Mouse (Mus musculus): ENCODE data around the gene Gm11213. TPM values are rescaled to one million over a fixed set of nuclear protein-coding genes. Genes with fewer than 3 reads are reported as not detected.

Gm11213 gene
- not detected in 2 replicates for polyA plus RNA-seq (2015; fragmentation: Nextera tagmentation; extraction: Ambion mirVana)

GRCm38 (mm10) chr4:63604945-63605344, at the start of gene Gm11213:
Gm11213 (minus strand) TSS chr4:63605261.
- no peak for ATAC-seq (ENCODE audit: low FRiP score, low read depth)

GRCm38 (mm10) chr4:63654381-63654780, 49.3 kb upstream of the Gm11213 start:
- no peaks in the 10 kb centered on the region for H3K27me3 ChIP-seq
- ATAC-seq (ENCODE audit: low FRiP score, low read depth) = no peak
- H3K9ac ChIP-seq = no peak overlapping the region
- no peak overlapping the region for H3K27ac ChIP-seq
- H3K36me3 ChIP-seq = no peaks in the 10 kb centered on the region
- no peak overlapping the region for H3K4me2 ChIP-seq (replicated peaks)
- no peak overlapping the region for H3K4me3 ChIP-seq
- 63% methylated on average over 1 of the region's 1 CpGs for WGBS
- no peaks in the 10 kb centered on the region for H3K4me1 ChIP-seq
- H3K9me3 ChIP-seq = no peaks in the 10 kb centered on the region

More at GRCm38 (mm10) chr4:63604945-63605344, at the start of gene Gm11213:
- no peak within 1 kb of the TSS for H3K27ac ChIP-seq
- no peak within 1 kb of the TSS for H3K4me2 ChIP-seq (replicated peaks)
- H3K9me3 ChIP-seq = no peaks in the 10 kb centered on the region
- no peaks in the 10 kb centered on the region for H3K4me1 ChIP-seq
- 74% methylated on average over 3 of the region's 3 CpGs for WGBS
- H3K36me3 ChIP-seq = no peaks in the 10 kb centered on the region
- no peaks in the 10 kb centered on the region for H3K27me3 ChIP-seq
- no peak within 1 kb of the TSS for H3K9ac ChIP-seq
- H3K4me3 ChIP-seq = no peak within 1 kb of the TSS

- no peak overlapping the region for H3K4me2 ChIP-seq (replicated peaks)
- no peak overlapping the region for H3K27ac ChIP-seq
- H3K9ac ChIP-seq = no peak overlapping the region
- H3K4me3 ChIP-seq = no peak overlapping the region
- no peaks in the 10 kb centered on the region for H3K36me3 ChIP-seq
- no peak for ATAC-seq (ENCODE audit: low FRiP score, low read depth)
- H3K27me3 ChIP-seq = no peaks in the 10 kb centered on the region
- H3K9me3 ChIP-seq = no peaks in the 10 kb centered on the region
- no peaks in the 10 kb centered on the region for H3K4me1 ChIP-seq
These were observed 39.1 kb upstream of the Gm11213 start for GRCm38 (mm10) chr4:63643956-63644726.

DNA sequence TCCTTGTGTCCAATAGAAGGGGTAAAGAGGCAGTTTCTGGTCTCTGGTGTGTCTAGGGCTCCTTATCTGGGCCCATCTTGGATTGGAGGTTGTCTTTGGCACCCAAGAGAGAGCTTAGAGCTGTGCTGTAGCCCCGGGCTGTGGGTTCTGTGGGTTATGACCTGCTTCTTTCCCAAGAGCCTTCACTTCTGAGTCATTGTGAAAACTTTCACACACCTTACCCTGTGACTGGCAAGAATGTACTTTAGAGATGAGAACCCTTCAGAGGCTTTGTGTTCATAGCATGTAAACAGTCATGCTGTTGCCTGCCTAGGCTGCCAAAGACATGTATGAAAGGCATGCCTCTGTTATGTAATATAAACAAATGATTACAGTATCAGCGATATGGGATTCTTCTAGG, 34.8 kb upstream of the Gm11213 start:
- H3K9me3 ChIP-seq = no peaks in the 10 kb centered on the region
- no peaks in the 10 kb centered on the region for H3K36me3 ChIP-seq
- no peaks in the 10 kb centered on the region for H3K4me1 ChIP-seq
- WGBS = 80% methylated on average over 2 of the region's 2 CpGs
- H3K27ac ChIP-seq = no peak overlapping the region
- no peak overlapping the region for H3K4me3 ChIP-seq
- no peak overlapping the region for H3K4me2 ChIP-seq (replicated peaks)
- H3K9ac ChIP-seq = no peak overlapping the region
- no peaks in the 10 kb centered on the region for H3K27me3 ChIP-seq
- no peak for ATAC-seq (ENCODE audit: low FRiP score, low read depth)

- WGBS = 13% methylated on average over 1 of the region's 1 CpGs
- H3K4me2 ChIP-seq (replicated peaks) = no peak overlapping the region
These were observed 33.5 kb upstream of the Gm11213 start for GRCm38 (mm10) chr4:63638603-63639002.

DNA sequence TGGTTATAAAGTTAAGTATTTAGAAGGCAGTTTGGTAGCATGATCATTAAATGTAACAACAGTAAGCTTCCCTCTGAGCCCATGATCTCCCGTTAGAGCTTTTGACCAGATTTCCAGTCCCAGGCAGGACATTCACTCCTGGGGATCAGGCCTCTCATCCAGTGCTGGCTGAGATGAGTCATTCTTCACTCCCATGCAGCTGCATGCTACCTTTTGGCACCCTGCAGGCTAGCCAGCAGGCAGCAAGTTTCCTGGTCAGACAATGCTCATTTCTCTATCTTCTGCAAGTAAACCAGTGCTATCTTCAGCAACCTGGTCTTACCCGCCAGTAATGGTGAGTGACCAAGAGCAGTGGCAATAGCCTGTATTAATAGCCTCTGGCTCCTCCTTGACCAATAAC, 28.1 kb upstream of the Gm11213 start:
- H3K4me1 ChIP-seq = no peaks in the 10 kb centered on the region
- no peak for ATAC-seq (ENCODE audit: low FRiP score, low read depth)
- H3K9ac ChIP-seq = no peak overlapping the region
- H3K36me3 ChIP-seq = no peaks in the 10 kb centered on the region
- H3K9me3 ChIP-seq = no peaks in the 10 kb centered on the region
- H3K27me3 ChIP-seq = no peaks in the 10 kb centered on the region
- 76% methylated on average over 2 of the region's 2 CpGs for WGBS
- no peak overlapping the region for H3K4me3 ChIP-seq
- no peak overlapping the region for H3K27ac ChIP-seq
- H3K4me2 ChIP-seq (replicated peaks) = no peak overlapping the region

More at GRCm38 (mm10) chr4:63638603-63639002, 33.5 kb upstream of the Gm11213 start:
- no peak overlapping the region for H3K27ac ChIP-seq
- no peaks in the 10 kb centered on the region for H3K36me3 ChIP-seq
- no peak overlapping the region for H3K4me3 ChIP-seq
- H3K9me3 ChIP-seq = no peaks in the 10 kb centered on the region
- no peaks in the 10 kb centered on the region for H3K4me1 ChIP-seq
- ATAC-seq (ENCODE audit: low FRiP score, low read depth) = no peak
- H3K9ac ChIP-seq = no peak overlapping the region
- no peaks in the 10 kb centered on the region for H3K27me3 ChIP-seq

DNA sequence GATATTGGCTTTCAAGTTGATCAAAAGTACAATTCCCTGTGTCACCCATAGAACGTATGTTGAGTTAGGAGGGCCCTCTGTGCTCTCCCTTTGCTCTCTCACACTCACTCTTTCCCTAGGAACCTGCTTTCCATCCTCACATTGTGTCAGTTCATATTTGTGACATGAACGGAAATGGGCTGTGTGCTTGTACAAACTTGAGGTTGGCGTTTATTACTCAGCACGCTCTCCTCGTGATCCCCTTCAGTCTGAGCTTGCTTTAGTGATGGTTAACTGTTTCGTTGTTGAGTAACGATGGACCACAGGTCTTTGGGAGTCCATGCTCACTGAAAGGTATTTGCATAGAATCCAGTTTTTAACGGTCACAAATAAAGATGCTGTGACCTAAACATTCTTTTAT, 22.1 kb upstream of the Gm11213 start:
- H3K4me2 ChIP-seq (replicated peaks) = no peak overlapping the region
- H3K9ac ChIP-seq = no peak overlapping the region
- no peak overlapping the region for H3K27ac ChIP-seq
- no peak for ATAC-seq (ENCODE audit: low FRiP score, low read depth)
- H3K36me3 ChIP-seq = no peaks in the 10 kb centered on the region
- H3K9me3 ChIP-seq = no peaks in the 10 kb centered on the region
- no peak overlapping the region for H3K4me3 ChIP-seq
- no peaks in the 10 kb centered on the region for H3K4me1 ChIP-seq
- 71% methylated on average over 8 of the region's 8 CpGs for WGBS
- H3K27me3 ChIP-seq = no peaks in the 10 kb centered on the region

DNA sequence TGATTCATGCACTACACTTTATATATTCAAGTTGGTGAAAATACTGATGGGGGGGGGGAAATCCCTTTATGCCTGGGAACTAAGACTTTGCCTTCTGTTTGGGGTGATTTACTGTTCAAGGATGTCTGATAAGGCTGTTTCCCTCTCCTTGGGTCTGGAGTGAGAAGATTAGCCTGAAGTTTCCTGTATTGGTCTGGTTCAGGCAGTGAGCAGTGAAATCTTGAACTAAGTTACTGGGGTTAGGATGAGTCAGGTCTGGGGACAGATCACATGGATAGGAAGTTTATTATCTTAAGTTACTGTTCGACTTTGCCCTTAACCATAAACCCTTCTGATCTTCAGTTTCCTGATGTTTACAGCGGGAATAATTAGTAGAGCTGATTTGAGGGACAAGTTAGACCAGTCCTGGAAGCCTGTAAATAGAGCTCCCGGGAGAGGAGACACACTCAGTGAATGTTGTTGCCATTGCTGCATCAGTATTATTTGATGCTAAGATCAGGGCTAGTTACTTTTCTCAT, 20.6 kb upstream of the Gm11213 start:
- H3K9ac ChIP-seq = no peak overlapping the region
- H3K4me2 ChIP-seq (replicated peaks) = no peak overlapping the region
- H3K27me3 ChIP-seq = no peaks in the 10 kb centered on the region
- WGBS = 34% methylated on average over 3 of the region's 3 CpGs
- no peaks in the 10 kb centered on the region for H3K4me1 ChIP-seq
- no peak overlapping the region for H3K4me3 ChIP-seq
- no peak for ATAC-seq (ENCODE audit: low FRiP score, low read depth)
- H3K9me3 ChIP-seq = no peaks in the 10 kb centered on the region
- no peak overlapping the region for H3K27ac ChIP-seq
- no peaks in the 10 kb centered on the region for H3K36me3 ChIP-seq

DNA sequence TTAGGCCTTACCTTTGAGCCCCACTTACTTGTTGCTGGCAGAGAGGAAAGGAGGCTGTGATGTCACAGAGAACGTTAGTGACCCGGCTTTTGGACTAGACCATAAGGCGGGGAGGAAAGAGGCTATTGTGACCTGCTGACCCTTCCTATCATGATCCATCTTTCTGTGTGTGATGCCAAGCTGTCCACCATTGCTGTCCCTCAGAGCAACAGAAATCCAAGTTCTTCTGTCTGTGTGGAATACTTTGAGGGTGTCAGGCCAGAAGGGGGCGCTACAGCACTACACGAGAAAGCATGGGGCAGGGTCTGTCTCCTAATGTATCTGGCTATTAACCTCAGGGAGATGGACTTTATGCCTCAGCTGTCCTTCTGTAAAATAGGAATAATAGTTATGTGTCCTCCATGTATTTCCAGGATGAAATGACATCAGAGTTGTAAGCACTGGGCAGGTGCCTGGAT, 17.3 kb upstream of the Gm11213 start, which contains the start of gene Tex48:
Gene Tex48, minus strand, starts transcription at position 51 of the 458 bp plus-strand sequence.
- Histone ChIP-seq H3K27me3 (no peaks in the 10 kb centered on the region), H3K36me3 (no peaks in the 10 kb centered on the region), H3K4me1 (no peaks in the 10 kb centered on the region), H3K4me3 (no peak within 1 kb of the TSS), H3K9me3 (no peaks in the 10 kb centered on the region), H3K27ac (no peak within 1 kb of the TSS), H3K4me2 (replicated peaks) (no peak within 1 kb of the TSS), H3K9ac (no peak within 1 kb of the TSS)
- no peak for ATAC-seq (ENCODE audit: low FRiP score, low read depth)
- WGBS = 57% methylated on average over 5 of the region's 5 CpGs

GRCm38 (mm10) chr4:63621861-63622260, 16.8 kb upstream of the Gm11213 start:
- H3K4me3 ChIP-seq = no peak overlapping the region
- WGBS = 73% methylated on average over 2 of the region's 2 CpGs
- no peaks in the 10 kb centered on the region for H3K36me3 ChIP-seq
- H3K4me2 ChIP-seq (replicated peaks) = no peak overlapping the region
- no peak overlapping the region for H3K9ac ChIP-seq
- no peak overlapping the region for H3K27ac ChIP-seq
- no peaks in the 10 kb centered on the region for H3K4me1 ChIP-seq
- H3K9me3 ChIP-seq = no peaks in the 10 kb centered on the region
- ATAC-seq (ENCODE audit: low FRiP score, low read depth) = no peak
- H3K27me3 ChIP-seq = no peaks in the 10 kb centered on the region

DNA sequence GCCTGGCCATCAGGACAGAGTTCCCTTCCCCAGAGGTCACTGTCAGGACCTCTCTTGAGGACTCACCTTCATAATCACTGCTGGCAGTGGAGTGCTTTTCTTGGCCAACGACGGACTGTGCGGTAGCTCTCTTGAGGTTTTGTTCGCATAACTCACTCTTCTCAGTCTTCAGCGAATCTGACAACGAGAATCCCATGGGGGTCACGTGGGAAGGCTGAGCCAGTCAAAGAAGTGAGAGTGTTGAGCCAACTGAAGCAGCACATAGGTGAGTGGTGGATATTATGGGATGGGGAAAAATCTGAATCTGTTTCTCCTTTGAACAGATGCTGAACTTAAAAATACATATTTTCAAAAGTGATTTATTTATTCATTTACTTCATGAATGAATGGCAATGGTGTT, 3.3 kb upstream of the Gm11213 start:
- Histone ChIP-seq H3K4me1 (no peaks in the 10 kb centered on the region), H3K9me3 (no peaks in the 10 kb centered on the region), H3K4me2 (replicated peaks) (no peak overlapping the region), H3K9ac (no peak overlapping the region), H3K36me3 (no peaks in the 10 kb centered on the region), H3K27ac (no peak overlapping the region), H3K4me3 (no peak overlapping the region), H3K27me3 (no peaks in the 10 kb centered on the region)
- no peak for ATAC-seq (ENCODE audit: low FRiP score, low read depth)
- WGBS = 82% methylated on average over 7 of the region's 7 CpGs

- Histone ChIP-seq H3K4me3 (no peak overlapping the region), H3K27ac (no peak overlapping the region), H3K36me3 (no peaks in the 10 kb centered on the region), H3K9ac (no peak overlapping the region), H3K27me3 (no peaks in the 10 kb centered on the region), H3K4me2 (replicated peaks) (no peak overlapping the region), H3K9me3 (no peaks in the 10 kb centered on the region), H3K4me1 (no peaks in the 10 kb centered on the region)
- ATAC-seq (ENCODE audit: low FRiP score, low read depth) = no peak
- WGBS = 82% methylated on average over 1 of the region's 1 CpGs
These were observed 907 bp upstream of the Gm11213 start for GRCm38 (mm10) chr4:63605968-63606367.

DNA sequence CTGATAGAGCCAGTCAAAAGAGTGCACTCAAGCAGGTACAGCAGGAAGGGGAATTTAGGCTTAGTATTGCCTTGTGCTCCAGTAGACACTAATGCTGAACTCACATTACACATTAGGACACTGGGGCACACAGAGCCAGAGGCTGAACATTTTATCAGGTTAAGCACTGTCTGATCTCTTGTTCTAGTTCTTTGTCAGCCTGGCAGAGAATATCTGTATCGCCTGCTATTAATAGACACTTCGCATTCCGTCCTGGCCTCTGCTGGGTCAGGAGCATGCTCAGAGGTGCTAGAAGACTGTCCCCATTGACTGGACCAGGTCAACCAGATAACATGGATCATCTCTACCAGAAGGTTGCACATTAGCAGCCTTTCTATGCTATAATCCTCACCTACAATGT, 484 bp upstream of the Gm11213 start:
- H3K27ac ChIP-seq = no peak overlapping the region
- H3K4me2 ChIP-seq (replicated peaks) = no peak overlapping the region
- H3K36me3 ChIP-seq = no peaks in the 10 kb centered on the region
- H3K9me3 ChIP-seq = no peaks in the 10 kb centered on the region
- H3K4me1 ChIP-seq = no peaks in the 10 kb centered on the region
- WGBS = 94% methylated on average over 3 of the region's 3 CpGs
- no peak overlapping the region for H3K9ac ChIP-seq
- no peak overlapping the region for H3K4me3 ChIP-seq
- ATAC-seq (ENCODE audit: low FRiP score, low read depth) = no peak
- no peaks in the 10 kb centered on the region for H3K27me3 ChIP-seq
